Mouse (Mus musculus) C2C12 (cell line): ENCODE data around the gene Ptprh. TPM values are rescaled to one million over a fixed set of nuclear protein-coding genes. Genes with fewer than 3 reads are reported as not detected.

Experiments used
- H3K27me3 ChIP-seq: one replicate; pipeline ENCODE4 v1.6.1; 2011; ENCODE audit not compliant: control insufficient read depth, insufficient read depth, insufficient read length
- H3K36me3 ChIP-seq: one replicate; pipeline ENCODE4 v1.6.1; 2011; ENCODE audit not compliant: control insufficient read depth, insufficient read depth
- H3K4me3 ChIP-seq: one replicate; pipeline ENCODE4 v1.5.1; 2011; ENCODE audit warnings: mild to moderate bottlenecking, control low read depth; ENCODE audit not compliant: poor library complexity, insufficient read depth, severe bottlenecking
- H3K79me2 ChIP-seq: one replicate; pipeline ENCODE4 v1.6.1; 2011; ENCODE audit not compliant: control insufficient read depth, insufficient read depth
- H3K79me3 ChIP-seq: one replicate; pipeline ENCODE4 v1.6.1; 2011; ENCODE audit warnings: low read depth, control low read depth
- H3ac ChIP-seq: one replicate; pipeline ENCODE3; 2011; ENCODE audit warnings: low read depth; ENCODE audit not compliant: control insufficient read depth, insufficient read length
- CEBPB ChIP-seq: IDR thresholded peaks from one replicate; pipeline ENCODE4 v1.6.1; 2011; ENCODE audit warnings: low read depth, mild to moderate bottlenecking, control low read depth, moderate library complexity
- CTCF ChIP-seq: IDR thresholded peaks from one replicate; pipeline ENCODE4 v1.5.1; 2011; ENCODE audit not compliant: control insufficient read depth, insufficient read depth, insufficient read length
- FOSL1 ChIP-seq: IDR thresholded peaks from one replicate; pipeline ENCODE4 v1.8.0; 2011; ENCODE audit warnings: mild to moderate bottlenecking, low read length; ENCODE audit not compliant: poor library complexity, insufficient read depth, severe bottlenecking
- MAX ChIP-seq: IDR thresholded peaks from one replicate; pipeline ENCODE4 v1.6.1; 2011; ENCODE audit warnings: mild to moderate bottlenecking, control low read depth
- MYOD1 ChIP-seq: IDR thresholded peaks from one replicate; pipeline ENCODE4 v1.6.1; 2011; ENCODE audit warnings: low read depth; ENCODE audit not compliant: control insufficient read depth, insufficient read length
- MYOG ChIP-seq: IDR thresholded peaks from one replicate; pipeline ENCODE4 v1.6.1; 2011; ENCODE audit not compliant: control insufficient read depth, insufficient read length; ENCODE audit errors: extremely low read depth
- USF1 ChIP-seq: IDR thresholded peaks from one replicate; pipeline ENCODE4 v1.6.1; 2011; ENCODE audit warnings: low read depth, mild to moderate bottlenecking, control low read depth, moderate library complexity
- polyA plus RNA-seq: library from polyadenylated mRNA; unstranded; fragments of >200 nt; fragmentation: generic; extraction: Trizol; gene quantifications from one replicate; pipeline ENCODE4 v1.2.1, GENCODE M21; 2012; ENCODE audit warnings: missing spikeins

The Ptprh gene
- polyA plus RNA-seq, 1 experiment = not detected

DNA sequence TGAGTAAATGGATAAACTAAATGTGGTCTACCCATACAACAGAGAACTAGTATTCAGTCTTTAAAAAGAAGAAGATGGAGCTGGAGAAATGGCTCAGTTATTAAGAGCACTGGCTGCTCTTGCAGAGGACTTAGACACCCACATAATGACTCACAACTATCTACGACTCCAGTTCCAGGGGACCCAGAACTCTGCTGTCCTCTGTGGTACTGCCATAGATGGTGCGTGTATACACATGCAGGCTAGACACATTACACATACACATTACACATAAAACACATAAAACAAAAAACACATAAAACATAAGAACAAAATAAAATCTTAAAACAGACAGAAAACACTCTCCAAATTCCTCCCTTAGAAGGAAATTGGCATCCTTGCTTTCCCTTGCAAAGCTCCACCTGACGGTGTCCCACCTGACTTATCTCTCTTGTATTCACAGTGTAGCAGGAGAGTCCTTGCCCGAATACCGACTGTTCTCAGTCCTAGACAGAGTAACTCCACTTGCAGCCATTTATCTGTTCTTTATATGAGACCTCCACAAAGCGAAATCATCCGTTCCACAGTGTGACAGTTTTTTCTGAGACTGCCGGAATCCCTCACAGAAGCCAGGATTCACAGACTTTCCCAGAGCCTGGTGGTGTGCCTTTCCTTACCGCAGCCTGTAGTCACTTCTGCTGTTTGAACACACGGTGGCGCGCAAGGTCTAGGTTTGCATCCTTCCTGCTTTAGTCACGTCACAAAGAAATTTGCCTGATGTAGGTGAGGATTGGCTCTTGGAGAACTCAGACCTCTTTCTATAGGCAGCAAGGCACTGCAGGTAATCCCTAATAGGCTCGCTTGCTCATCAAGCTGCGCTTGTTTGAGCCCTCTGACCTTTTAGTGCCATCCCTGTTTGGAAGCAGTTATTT is 47.3 kb downstream of the Ptprh start:
- peaks cover 22% of the 10 kb centered on the region for H3K27me3 ChIP-seq
- H3K79me2 ChIP-seq = no peaks in the 10 kb centered on the region
- no peak overlapping the region for H3ac ChIP-seq
- no peaks in the 10 kb centered on the region for H3K79me3 ChIP-seq
- TF ChIP-seq CTCF (peak; percentile 89), FOSL1 (no peak)
- no peak overlapping the region for H3K4me3 ChIP-seq
- no peaks in the 10 kb centered on the region for H3K36me3 ChIP-seq

GRCm38 (mm10) chr7:4547221-4547641 is 56.6 kb downstream of the Ptprh start, which contains the start of gene Syt5:
Gene Syt5, minus strand, starts transcription at chr7:4547541.
- H3ac ChIP-seq = no peak within 1 kb of the TSS
- TF ChIP-seq CEBPB = no peak
- TF ChIP-seq MYOG = no peak
- no peak for TF ChIP-seq CTCF
- TF ChIP-seq USF1 = no peak
- TF ChIP-seq MAX = no peak
- no peaks in the 10 kb centered on the region for H3K79me3 ChIP-seq
- H3K27me3 ChIP-seq = peaks cover 21% of the 10 kb centered on the region
- H3K79me2 ChIP-seq = no peaks in the 10 kb centered on the region
- H3K36me3 ChIP-seq = no peaks in the 10 kb centered on the region
- H3K4me3 ChIP-seq = no peak within 1 kb of the TSS

- Histone ChIP-seq H3K36me3 (no peaks in the 10 kb centered on the region), H3K27me3 (peaks cover 22% of the 10 kb centered on the region), H3K79me2 (no peaks in the 10 kb centered on the region), H3K79me3 (no peaks in the 10 kb centered on the region), H3K4me3 (no peak overlapping the region), H3ac (no peak overlapping the region)
- no peak for TF ChIP-seq FOSL1
- no peak for TF ChIP-seq CTCF
- TF ChIP-seq MAX = no peak
- TF ChIP-seq USF1 = no peak
- TF ChIP-seq MYOG = no peak
- no peak for TF ChIP-seq MYOD1
- no peak for TF ChIP-seq CEBPB
Measured at GRCm38 (mm10) chr7:4546591-4547131, 57.2 kb downstream of the Ptprh start.

- no peaks in the 10 kb centered on the region for H3K79me2 ChIP-seq
- H3K36me3 ChIP-seq = no peaks in the 10 kb centered on the region
Measured at GRCm38 (mm10) chr7:4546050-4546449, 57.8 kb downstream of the Ptprh start.

GRCm38 (mm10) chr7:4542013-4542412 is 61.8 kb downstream of the Ptprh start:
- Histone ChIP-seq H3K36me3 (no peaks in the 10 kb centered on the region), H3K4me3 (no peak overlapping the region), H3K27me3 (peaks cover 11% of the 10 kb centered on the region), H3K79me3 (no peaks in the 10 kb centered on the region), H3ac (no peak overlapping the region), H3K79me2 (no peaks in the 10 kb centered on the region)
- TF ChIP-seq USF1 (no peak), MAX (no peak), CTCF (no peak), FOSL1 (no peak)

More at GRCm38 (mm10) chr7:4546050-4546449, 57.8 kb downstream of the Ptprh start:
- H3K27me3 ChIP-seq = peaks cover 17% of the 10 kb centered on the region
- no peak overlapping the region for H3K4me3 ChIP-seq
- TF ChIP-seq MAX (no peak), CEBPB (no peak)
- H3K79me3 ChIP-seq = no peaks in the 10 kb centered on the region
- no peak overlapping the region for H3ac ChIP-seq

DNA sequence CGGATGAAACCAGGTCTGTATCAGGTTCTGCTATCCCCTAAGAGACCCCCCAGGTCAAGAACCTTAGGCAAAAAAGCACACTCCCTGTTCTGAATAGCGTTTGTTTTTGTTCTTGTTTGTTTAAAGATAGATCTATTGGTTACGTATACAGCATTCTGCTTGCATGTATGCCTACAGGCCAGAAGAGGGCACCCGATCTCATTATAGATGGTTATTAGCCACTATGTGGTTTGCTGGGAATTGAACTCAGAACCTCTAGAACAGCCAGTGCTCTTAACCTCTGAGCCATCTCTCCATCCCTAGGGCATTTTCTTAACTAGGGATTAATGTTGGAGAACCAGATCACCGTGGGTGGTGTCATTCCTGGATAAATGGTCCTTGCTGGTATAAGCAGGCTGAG is 62.5 kb downstream of the Ptprh start:
- H3K4me3 ChIP-seq = no peak overlapping the region
- no peak for TF ChIP-seq FOSL1
- TF ChIP-seq CEBPB = no peak
- no peak for TF ChIP-seq MYOG
- no peak for TF ChIP-seq MYOD1
- no peak for TF ChIP-seq MAX
- no peak for TF ChIP-seq USF1
- no peak for TF ChIP-seq CTCF

More for the DNA sequence above, 62.5 kb downstream of the Ptprh start:
- peaks cover 11% of the 10 kb centered on the region for H3K27me3 ChIP-seq
- H3ac ChIP-seq = no peak overlapping the region
- H3K79me3 ChIP-seq = no peaks in the 10 kb centered on the region
- H3K79me2 ChIP-seq = no peaks in the 10 kb centered on the region
- H3K36me3 ChIP-seq = no peaks in the 10 kb centered on the region
